Mouse (Mus musculus) kidney, embryonic 15.5 days (tissue): ENCODE measurements around the gene Ranbp10. TPM values are rescaled to one million over a fixed set of nuclear protein-coding genes. Genes with fewer than 3 reads are reported as not detected.

ENCODE experiments used
- ATAC-seq: fragments of 200-750 bp; cut with Nextera tagmentation; replicated peaks from 2 replicates; pipeline ENCODE4 v1.8.0; 2017; ENCODE audit warnings: moderate TSS enrichment; ENCODE audit not compliant: low FRiP score
- H3K27ac ChIP-seq: fragments of 300-500 bp; sonication (generic); 2 replicates; pipeline ENCODE4 v1.5.1; 2015; ENCODE audit warnings: mild to moderate bottlenecking, inconsistent platforms
- H3K27me3 ChIP-seq: fragments of 300-500 bp; sonication (generic); 2 replicates; pipeline ENCODE4 v1.6.1; 2015; ENCODE audit warnings: inconsistent platforms
- H3K36me3 ChIP-seq: fragments of 300-500 bp; sonication (generic); 2 replicates; pipeline ENCODE4 v1.6.1; 2015; ENCODE audit warnings: inconsistent platforms
- H3K4me1 ChIP-seq: fragments of 300-500 bp; sonication (generic); 2 replicates; pipeline ENCODE4 v1.6.1; 2015; ENCODE audit warnings: inconsistent platforms
- H3K4me2 ChIP-seq: fragments of 300-500 bp; sonication (generic); 2 replicates; pipeline ENCODE4 v1.6.1; 2015; ENCODE audit warnings: moderate library complexity, mild to moderate bottlenecking, inconsistent platforms
- H3K4me3 ChIP-seq: fragments of 300-500 bp; sonication (generic); replicated peaks from 2 replicates; pipeline ENCODE4 v1.5.1; 2015; ENCODE audit warnings: mild to moderate bottlenecking, inconsistent platforms
- H3K9ac ChIP-seq: fragments of 300-500 bp; sonication (generic); 2 replicates; pipeline ENCODE4 v1.6.1; 2015; ENCODE audit warnings: mild to moderate bottlenecking, inconsistent platforms
- H3K9me3 ChIP-seq: fragments of 300-500 bp; sonication (generic); replicated peaks from 2 replicates; pipeline ENCODE4 v1.6.1; 2016; ENCODE audit warnings: inconsistent platforms
- WGBS: fragments of 180-500 bp; shearing (Covaris S2); methylation state at CpG from one replicate; pipeline ENCODE4 v1.1.7; 2015; ENCODE audit warnings: mixed read lengths; 5-methylcytosine and 5-hydroxymethylcytosine counted together
- polyA plus RNA-seq: library from polyadenylated mRNA; unstranded; fragments of >200 nt; fragmentation: Nextera tagmentation; extraction: Ambion mirVana; gene quantifications from 2 replicates; pipeline ENCODE4 v1.2.1, GENCODE M21; 2015

Ranbp10 gene
- 12.2 and 13.8 TPM in 2 replicates for polyA plus RNA-seq

DNA sequence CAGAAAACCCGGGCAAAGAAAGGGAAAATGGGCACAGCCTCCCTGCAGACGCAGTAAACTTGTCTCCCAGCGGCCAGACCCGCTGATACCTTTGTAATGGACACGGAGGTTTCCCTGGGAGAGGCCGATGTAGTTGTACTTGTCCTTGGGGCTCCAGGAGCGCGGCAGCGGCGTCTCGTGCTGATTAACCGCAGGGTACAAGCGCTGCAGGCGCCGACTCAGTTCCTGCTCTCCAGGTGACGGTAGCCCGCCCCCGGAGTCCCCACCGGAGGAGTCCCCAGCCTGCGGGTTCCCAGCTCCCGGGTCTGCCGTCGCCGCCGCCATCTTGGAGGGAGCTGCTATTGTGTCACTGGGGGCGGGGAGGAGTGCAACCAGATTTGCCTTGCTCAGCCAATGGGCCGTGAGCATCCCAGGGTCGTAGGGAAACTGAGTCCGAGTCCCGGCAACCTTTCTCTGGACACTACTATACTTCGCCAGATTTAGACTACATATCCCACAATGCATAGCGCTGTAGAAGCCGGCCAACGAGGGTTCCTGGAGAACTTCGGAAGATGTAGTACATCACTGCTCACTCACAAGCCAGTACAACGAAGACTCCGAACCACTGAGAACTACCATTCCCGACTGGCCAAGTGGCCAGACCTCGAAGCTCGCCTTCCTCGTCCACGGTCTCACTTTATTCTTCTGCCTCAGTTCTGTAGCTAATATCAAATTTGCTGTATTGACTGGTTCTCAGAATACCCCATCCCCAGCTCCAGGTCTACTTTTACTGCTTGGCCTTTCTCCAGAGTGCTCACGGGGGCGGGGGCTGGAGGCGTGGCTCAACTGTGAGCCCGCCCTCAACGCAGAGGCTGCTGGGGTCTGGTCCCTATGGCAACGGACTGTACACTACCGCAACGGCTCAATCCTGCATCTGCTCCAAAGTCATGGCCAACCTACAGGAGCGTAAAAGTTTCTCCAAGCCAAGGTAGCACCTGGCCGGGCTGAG is at the start of gene Ranbp10, which contains the start of gene Tsnaxip1:
Gene Ranbp10 (minus strand): TSS at position 490 of the 988 bp plus-strand sequence.
Gene Tsnaxip1 (plus strand): TSS at position 871 of the 988 bp plus-strand sequence.
- Histone ChIP-seq H3K27ac (peak within 1 kb of the TSS; percentile 84), H3K9ac (peak within 1 kb of the TSS; percentile 90), H3K4me3 (peak within 1 kb of the TSS; percentile 85), H3K9me3 (no peaks in the 10 kb centered on the region), H3K27me3 (no peaks in the 10 kb centered on the region), H3K4me1 (peaks cover 16% of the 10 kb centered on the region), H3K4me2 (peak within 1 kb of the TSS; percentile 81), H3K36me3 (peaks cover 33% of the 10 kb centered on the region)
- WGBS: 0% methylated on average over 52 of the region's 52 CpGs
- peak; percentile 98 for ATAC-seq

DNA sequence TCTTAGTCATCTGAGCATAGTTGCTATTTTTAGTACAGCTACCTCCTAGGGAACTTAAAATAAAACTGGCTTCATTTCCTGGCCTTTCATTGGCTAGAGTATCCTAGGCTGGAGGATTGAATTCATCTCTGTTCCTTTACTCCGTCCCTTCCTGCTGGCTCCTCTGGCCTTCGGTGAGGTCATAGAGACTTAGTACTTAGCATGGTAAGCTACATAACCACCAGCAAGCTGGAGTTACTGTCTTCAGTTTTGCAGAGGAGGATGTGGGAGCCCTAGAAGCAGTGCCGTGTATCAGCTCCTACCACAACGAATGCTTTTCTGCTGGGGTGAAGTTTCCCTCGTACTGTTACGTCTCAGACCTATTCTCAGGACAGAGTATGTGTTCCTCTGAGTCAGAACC is 47.2 kb upstream of the Ranbp10 start:
- no peak overlapping the region for H3K9ac ChIP-seq
- no peaks in the 10 kb centered on the region for H3K9me3 ChIP-seq
- 85% methylated on average over 6 of the region's 6 CpGs for WGBS
- H3K27me3 ChIP-seq: no peaks in the 10 kb centered on the region
- H3K27ac ChIP-seq: no peak overlapping the region
- H3K36me3 ChIP-seq: peaks cover 91% of the 10 kb centered on the region
- no peak for ATAC-seq
- H3K4me2 ChIP-seq: no peak overlapping the region
- no peak overlapping the region for H3K4me3 ChIP-seq
- no peaks in the 10 kb centered on the region for H3K4me1 ChIP-seq

DNA sequence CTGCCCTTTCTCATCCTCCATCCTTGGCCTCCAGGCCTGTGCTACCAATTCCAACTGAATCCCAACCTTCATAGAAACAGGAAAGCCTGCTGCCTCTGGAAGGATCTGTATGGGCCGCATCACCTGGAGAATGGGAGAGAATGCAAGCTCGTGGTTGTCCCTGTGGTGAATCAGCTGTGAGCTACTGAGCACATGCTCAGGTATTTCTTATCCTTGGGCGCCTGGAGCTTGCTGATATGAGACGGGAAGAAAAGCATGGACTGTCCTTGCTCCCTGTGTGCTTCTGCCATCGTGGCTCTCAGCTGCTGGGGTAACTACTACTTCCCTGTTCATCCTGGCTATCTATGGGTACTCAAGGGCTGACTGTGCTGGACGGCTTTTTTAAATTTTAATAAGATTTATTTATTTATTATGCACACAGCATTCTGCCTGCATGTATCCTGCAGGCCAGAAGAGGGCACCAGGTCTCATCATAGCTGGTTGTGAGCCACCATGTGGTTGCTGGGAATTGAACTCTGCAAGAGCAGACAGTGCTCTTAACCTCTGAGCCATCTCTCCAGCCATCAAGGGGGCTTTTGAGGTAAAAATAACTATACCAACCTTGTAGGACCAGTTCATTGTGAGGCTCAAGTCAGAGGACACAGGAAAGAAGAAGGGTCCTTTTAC is 39.3 kb upstream of the Ranbp10 start:
- no peaks in the 10 kb centered on the region for H3K9me3 ChIP-seq
- peaks cover 24% of the 10 kb centered on the region for H3K4me1 ChIP-seq
- 84% methylated on average over 6 of the region's 6 CpGs for WGBS
- no peak overlapping the region for H3K9ac ChIP-seq
- H3K27me3 ChIP-seq: no peaks in the 10 kb centered on the region
- no peak overlapping the region for H3K27ac ChIP-seq
- no peak overlapping the region for H3K4me3 ChIP-seq
- H3K4me2 ChIP-seq: no peak overlapping the region
- ATAC-seq: no peak
- H3K36me3 ChIP-seq: peaks cover 69% of the 10 kb centered on the region

DNA sequence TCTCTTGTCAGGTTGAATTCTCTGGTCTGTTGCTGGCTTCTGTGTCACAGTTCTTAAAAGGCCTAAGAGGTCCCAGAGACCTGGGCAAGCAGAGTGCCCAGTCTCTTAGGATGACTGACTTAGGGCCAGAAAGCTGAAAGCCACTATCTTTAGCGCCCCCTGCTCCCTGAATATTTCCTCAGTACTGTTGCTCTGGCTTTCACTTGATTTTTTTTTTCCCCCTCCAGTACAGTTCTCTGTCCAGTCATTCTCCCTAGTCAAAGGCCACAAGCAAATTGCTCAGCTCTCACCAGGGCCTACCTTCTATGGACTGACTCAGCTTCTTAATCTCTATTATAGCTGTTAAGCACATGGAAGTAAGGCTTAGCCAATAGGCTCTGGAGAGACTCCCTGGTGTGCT is 34.8 kb upstream of the Ranbp10 start:
- H3K4me2 ChIP-seq: peak overlapping the region; percentile 75
- no peak for ATAC-seq
- peak overlapping the region; percentile 94 for H3K4me3 ChIP-seq
- WGBS: 14% methylated on average over 1 of the region's 1 CpGs
- no peaks in the 10 kb centered on the region for H3K27me3 ChIP-seq
- H3K27ac ChIP-seq: peak overlapping the region; percentile 91; the same call in 1 of the 2 replicates
- no peaks in the 10 kb centered on the region for H3K9me3 ChIP-seq
- H3K36me3 ChIP-seq: peaks cover 43% of the 10 kb centered on the region
- H3K9ac ChIP-seq: peak overlapping the region; percentile 95
- peaks cover 58% of the 10 kb centered on the region for H3K4me1 ChIP-seq

DNA sequence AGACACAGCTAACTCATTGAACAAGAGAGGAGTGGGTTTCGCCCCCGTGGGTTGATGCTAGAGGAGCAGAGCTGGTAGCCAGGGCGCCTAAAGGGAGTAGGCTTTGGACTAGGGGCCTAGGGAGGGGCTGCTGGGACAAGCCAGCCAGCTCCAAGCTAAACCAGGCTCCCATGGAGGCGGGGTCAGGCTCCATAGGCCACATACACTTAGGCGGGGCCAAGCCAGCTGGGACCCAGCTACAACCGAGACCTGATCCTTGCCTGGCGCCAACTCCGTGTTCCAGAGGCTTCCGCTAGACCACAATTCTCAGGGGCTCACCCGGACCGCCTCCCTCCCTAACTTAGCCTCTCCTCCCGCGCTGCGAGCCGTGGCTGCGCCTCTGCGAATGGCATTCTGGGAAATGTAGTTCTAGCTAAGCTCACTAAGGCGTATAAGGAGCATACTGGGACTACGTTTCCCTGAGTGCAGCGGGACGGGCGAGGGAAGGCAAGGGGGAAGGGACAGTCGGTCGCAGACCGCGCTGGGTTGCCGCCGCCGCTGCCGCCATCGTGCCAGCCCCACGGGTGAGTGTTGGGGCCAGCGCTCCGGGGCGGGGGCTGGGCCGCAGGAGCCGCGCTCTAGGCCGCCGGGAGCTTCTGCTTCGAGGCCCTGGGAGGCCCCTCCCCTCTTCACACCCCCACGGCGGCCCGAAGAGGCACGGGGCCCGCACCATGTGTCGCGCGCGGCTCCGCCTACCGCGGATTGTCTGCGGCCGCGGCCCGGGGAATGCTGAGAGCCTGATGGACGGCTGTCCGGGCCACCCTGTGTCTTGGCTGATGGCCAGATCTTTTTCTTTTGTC is 33.2 kb upstream of the Ranbp10 start, which contains the start of gene Nutf2:
Gene Nutf2 (plus strand): TSS at position 438 of the 839 bp plus-strand sequence.
- H3K36me3 ChIP-seq: peaks cover 27% of the 10 kb centered on the region
- ATAC-seq: peak; percentile 99
- H3K4me1 ChIP-seq: peaks cover 73% of the 10 kb centered on the region
- H3K4me3 ChIP-seq: peak within 1 kb of the TSS; percentile 94
- no peaks in the 10 kb centered on the region for H3K9me3 ChIP-seq
- WGBS: under 1% methylated on average over 54 of the region's 59 CpGs
- H3K27ac ChIP-seq: peak within 1 kb of the TSS; percentile 91
- no peaks in the 10 kb centered on the region for H3K27me3 ChIP-seq
- peak within 1 kb of the TSS; percentile 75 for H3K4me2 ChIP-seq
- peak within 1 kb of the TSS; percentile 95 for H3K9ac ChIP-seq

DNA sequence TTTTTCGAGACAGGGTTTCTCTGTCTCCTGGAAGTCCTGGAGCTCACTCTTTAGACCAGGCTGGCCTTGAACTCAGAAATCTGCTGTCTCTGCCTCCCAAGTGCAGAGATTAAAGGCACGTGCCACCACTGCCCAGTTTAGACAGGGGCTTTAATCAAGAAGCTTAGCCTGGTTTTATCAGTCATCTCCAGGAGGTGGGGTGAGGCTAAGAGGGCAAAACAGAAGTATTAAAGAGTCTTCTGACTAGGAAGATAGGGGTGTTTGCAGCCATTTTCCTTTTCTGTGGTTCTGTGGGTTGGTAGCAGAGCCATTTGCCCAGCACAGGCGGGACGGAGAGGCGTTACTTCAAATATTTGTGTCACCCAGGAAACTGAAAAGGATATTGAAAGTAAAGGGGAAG is 32.2 kb upstream of the Ranbp10 start:
- no peaks in the 10 kb centered on the region for H3K9me3 ChIP-seq
- H3K4me1 ChIP-seq: peaks cover 74% of the 10 kb centered on the region
- 78% methylated on average over 5 of the region's 5 CpGs for WGBS
- peak overlapping the region; percentile 89 for H3K27ac ChIP-seq
- no peak overlapping the region for H3K9ac ChIP-seq
- 0 out of 2 replicates have a peak overlapping the region, but pooled peaks have one; percentile 53 for H3K4me2 ChIP-seq
- H3K27me3 ChIP-seq: no peaks in the 10 kb centered on the region
- H3K4me3 ChIP-seq: peak overlapping the region; percentile 94; the same call in 1 of the 2 replicates
- H3K36me3 ChIP-seq: peaks cover 21% of the 10 kb centered on the region
- no peak for ATAC-seq

DNA sequence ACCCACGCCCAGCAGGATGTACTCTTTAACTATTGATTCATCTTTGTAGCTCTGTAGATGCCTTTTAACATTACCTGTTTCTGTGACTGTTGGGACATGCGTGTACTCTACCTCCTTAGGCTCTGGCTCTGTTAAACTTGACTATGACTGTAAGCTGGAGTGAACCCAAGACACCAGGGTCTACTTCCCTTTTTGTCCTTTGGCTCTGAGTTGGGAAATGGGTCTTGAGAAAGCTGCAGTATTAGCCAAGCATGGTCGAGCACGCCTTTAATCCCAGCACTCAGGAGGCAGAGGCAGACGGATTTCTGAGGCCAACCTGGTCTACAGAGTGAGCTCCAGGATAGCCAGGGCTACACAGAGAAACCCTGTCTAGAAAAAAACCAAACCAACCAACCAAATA is 31.3 kb upstream of the Ranbp10 start:
- WGBS: 86% methylated on average over 5 of the region's 5 CpGs
- Histone ChIP-seq H3K27ac (peak overlapping the region; percentile 89; the same call in 1 of the 2 replicates), H3K36me3 (peaks cover 18% of the 10 kb centered on the region), H3K4me2 (no peak overlapping the region), H3K9ac (no peak overlapping the region), H3K27me3 (no peaks in the 10 kb centered on the region), H3K9me3 (no peaks in the 10 kb centered on the region), H3K4me1 (peaks cover 68% of the 10 kb centered on the region), H3K4me3 (no peak overlapping the region)
- ATAC-seq: no peak

DNA sequence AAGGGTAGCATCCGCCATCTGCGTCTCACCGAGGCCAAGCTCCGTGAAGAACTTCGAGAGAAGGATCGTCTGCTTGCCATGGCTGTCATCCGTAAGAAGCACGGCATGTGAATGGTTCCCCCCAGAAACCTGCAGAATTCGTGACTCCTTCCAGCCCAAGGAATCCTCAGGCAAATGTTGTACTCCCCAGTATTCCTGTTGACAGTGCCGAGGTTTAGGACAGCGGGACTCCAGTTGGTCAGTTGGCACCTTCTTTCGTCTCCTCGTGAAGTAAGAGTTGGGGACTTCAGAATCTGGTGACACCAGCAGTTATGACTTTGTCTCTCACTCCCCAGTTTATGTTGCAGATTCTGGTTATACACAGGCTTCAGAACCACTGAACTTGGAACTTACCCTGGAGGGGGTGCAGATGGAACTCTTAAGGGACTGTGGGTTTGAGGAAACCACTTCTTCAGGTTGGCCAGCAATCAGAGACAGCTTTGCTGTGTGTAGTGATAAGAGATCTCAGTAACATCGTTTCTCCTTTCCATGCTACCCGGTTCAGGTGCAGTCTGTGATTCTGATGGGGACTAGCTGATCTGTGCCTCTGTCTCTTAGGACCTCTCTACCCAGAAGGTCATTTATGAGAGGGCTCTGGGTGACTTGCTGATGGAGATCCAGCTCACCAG is 29.2 kb upstream of the Ranbp10 start:
- Histone ChIP-seq H3K4me2 (peak overlapping the region; percentile 89), H3K27me3 (no peaks in the 10 kb centered on the region), H3K4me1 (peaks cover 51% of the 10 kb centered on the region), H3K9me3 (no peaks in the 10 kb centered on the region), H3K27ac (peak overlapping the region; percentile 89), H3K9ac (peak overlapping the region; percentile 69), H3K4me3 (peak overlapping the region; percentile 75), H3K36me3 (peaks cover 15% of the 10 kb centered on the region)
- ATAC-seq: no peak
- 14% methylated on average over 15 of the region's 15 CpGs for WGBS

DNA sequence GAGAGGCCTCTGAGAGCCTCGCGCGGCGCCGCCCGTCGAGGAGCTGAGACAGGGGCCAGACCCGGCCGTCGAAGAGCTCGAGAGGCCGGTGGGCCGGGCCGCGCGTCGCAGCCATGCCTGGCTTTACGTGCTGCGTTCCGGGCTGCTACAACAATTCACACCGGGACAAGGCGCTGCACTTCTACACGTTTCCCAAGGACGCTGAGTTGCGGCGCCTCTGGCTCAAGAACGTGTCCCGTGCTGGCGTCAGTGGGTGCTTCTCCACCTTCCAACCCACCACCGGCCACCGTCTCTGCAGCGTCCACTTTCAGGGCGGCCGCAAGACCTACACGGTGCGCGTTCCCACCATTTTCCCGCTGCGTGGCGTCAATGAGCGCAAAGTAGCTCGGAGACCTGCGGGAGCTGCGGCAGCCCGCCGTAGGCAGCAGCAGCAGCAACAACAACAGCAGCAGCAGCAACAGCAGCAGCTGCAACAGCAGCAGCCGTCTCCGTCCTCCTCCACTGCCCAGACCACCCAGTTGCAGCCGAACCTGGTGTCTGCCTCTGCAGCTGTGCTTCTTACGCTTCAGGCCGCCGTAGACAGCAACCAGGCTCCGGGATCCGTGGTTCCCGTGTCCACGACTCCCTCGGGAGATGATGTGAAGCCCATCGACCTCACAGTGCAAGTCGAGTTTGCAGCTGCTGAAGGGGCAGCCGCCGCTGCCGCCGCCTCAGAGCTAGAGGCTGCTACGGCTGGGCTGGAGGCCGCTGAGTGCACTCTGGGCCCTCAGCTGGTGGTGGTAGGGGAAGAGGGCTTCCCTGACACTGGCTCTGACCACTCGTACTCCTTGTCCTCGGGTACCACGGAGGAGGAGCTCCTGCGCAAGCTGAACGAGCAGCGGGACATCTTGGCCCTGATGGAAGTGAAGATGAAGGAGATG is 28.4 kb upstream of the Ranbp10 start:
- peak; percentile 59 for ATAC-seq
- Histone ChIP-seq H3K9ac (peak overlapping the region; percentile 69), H3K27ac (peak overlapping the region; percentile 89), H3K4me3 (peak overlapping the region; percentile 75), H3K27me3 (no peaks in the 10 kb centered on the region), H3K4me2 (peak overlapping the region; percentile 89), H3K36me3 (peaks cover 15% of the 10 kb centered on the region), H3K9me3 (no peaks in the 10 kb centered on the region), H3K4me1 (peaks cover 55% of the 10 kb centered on the region)
- under 1% methylated on average over 71 of the region's 71 CpGs for WGBS

DNA sequence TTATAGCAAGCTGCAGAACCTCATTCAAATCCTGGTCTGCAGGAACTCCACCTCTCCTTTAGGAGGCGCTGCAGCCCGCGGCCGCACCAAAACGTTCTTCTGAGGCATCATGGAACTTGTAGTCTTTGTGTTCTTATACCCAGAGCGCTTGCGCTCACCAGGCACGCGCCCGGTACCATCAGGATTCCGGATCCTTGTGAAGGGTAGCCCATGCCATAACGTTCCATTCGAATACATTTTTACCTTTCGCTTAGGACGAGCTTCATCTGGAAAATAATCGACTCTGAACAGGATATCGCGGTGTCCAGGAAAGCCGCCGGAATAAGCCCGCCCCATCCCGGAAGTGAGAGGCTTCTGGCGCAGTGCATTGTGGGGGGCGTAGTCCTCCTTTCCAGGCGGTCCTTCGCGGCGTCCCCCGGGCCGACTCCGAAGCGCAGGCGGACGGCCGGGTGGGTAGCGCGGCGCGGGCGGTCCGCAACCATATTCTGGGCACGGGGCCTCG is 27.6 kb upstream of the Ranbp10 start, which contains the start of gene Thap11:
Gene Thap11 (plus strand): TSS at position 418 of the 502 bp plus-strand sequence.
- Histone ChIP-seq H3K9me3 (no peaks in the 10 kb centered on the region), H3K27me3 (no peaks in the 10 kb centered on the region), H3K36me3 (peaks cover 17% of the 10 kb centered on the region), H3K27ac (peak within 1 kb of the TSS; percentile 89), H3K9ac (peak within 1 kb of the TSS; percentile 69), H3K4me1 (peaks cover 54% of the 10 kb centered on the region), H3K4me3 (peak within 1 kb of the TSS; percentile 75), H3K4me2 (peak within 1 kb of the TSS; percentile 89)
- ATAC-seq: peak; percentile 92
- 0% methylated on average over 43 of the region's 43 CpGs for WGBS
